Mouse (Mus musculus) urinary bladder, postnatal 4 days (tissue): ENCODE data around the gene Gm43518.

Experiments
- DNase-seq, 2 experiments: peaks; one replicate each; pipeline ENCODE4 v3.0.0; 2021 to 2022; ENCODE audit warnings: low spot score in 2 of 2

Gene Gm43518

DNA sequence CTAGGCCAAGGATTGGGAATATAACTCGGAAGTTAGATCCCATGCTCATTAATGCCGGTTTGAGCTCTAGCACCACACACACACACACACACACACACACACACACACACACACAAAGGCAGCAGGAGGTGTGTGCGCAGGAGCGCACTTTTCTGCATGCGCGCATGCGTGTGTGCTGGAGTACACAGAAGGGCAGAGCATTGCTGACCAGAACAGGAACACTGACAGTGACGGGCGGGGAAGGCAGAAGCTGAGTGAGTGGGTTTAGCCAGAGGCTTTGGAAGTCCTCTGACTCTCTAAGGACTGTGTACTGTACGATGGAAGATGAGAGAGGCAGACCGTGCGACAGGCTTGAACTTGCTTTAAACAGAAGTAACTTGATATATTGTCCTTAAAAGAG lies 6.3 kb downstream of the Gm43518 start:
- DNase-seq = no peak

DNA sequence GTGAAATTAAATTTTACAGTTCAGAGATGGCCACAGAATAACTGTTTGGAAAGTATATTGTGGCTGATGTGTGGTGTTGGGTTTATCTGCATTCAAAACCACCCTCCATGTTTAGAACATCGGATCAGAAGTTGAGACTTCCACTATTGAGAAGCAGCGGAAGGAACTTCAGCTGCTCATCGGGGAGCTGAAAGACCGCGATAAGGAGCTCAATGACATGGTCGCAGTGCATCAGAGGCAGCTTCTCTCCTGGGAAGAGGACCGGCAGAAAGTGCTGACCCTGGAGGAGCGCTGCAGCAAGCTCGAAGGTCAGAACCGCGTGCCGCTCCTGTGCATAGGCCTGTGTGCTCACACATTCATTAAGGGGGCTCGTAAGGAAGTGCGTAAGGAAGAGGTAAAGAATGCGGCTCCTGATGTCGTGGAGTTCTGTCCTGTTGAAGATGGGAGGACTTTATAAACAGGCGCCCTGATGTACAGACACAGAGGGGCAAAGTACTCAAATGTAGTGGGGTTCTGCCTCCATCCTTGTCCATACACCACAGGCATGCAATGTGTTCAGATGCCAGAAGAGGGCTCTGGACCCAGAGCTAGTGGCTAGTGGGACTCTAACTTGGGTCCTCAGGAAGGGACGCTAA lies 6.9 kb downstream of the Gm43518 start:
- no peak for DNase-seq

DNA sequence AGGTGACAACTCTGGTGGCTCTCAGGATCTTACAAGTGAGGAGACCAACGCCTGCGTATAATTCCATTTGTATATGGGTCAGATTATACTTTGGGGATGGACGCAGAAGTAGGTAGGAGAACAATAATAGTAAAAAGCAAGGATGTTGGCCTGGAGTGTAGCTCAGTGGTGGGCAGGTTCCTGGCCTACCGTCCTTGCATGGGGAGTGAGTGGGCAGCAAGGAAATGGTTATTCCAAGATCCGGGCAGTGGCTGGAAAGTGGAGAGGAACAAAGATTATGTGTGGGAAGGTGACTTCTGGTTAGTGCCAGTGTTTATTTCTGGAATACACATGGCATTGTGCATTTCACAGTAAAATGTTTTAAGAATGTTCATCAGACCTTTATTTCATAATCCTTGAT lies 8.7 kb downstream of the Gm43518 start:
- no peak for DNase-seq

DNA sequence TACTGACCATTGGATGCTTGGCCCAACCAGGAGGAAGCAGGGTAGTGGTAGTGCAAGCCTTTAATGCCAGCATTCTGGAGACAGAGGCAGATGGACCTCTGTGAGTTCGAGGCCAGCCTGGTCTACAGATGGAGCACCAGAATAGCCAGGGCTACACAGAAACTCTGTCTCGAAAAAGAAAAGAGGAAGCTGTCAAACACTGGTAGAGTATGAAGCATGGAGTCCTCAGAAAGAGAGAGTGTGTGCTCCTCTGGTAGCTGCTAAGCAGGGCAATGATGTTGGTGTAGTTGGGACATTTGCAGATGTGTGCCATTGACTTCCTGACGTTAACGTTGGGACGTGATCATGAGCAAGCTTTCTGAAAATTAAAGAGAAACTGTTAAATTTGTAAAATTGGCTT lies 11.3 kb downstream of the Gm43518 start:
- DNase-seq = no peak

DNA sequence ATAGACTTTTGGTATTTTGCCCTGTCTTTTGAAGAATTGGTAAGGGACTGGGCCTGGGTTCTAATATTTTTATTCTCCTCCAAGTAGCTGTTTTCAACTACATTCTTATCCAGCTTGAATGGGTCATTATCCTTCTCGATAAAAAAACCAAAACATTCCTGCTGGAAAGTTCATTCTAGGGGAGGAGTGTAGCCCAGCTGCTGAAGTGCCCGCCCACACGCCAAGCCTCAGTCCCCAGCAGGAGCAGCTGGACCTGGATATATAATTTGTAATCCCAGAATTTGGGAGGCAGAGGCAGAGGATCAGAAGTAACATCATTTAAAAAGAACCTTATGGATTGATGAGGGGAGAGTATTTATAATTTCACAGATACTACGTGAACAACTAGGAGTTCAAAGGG lies 19.3 kb downstream of the Gm43518 start:
- DNase-seq = no peak

DNA sequence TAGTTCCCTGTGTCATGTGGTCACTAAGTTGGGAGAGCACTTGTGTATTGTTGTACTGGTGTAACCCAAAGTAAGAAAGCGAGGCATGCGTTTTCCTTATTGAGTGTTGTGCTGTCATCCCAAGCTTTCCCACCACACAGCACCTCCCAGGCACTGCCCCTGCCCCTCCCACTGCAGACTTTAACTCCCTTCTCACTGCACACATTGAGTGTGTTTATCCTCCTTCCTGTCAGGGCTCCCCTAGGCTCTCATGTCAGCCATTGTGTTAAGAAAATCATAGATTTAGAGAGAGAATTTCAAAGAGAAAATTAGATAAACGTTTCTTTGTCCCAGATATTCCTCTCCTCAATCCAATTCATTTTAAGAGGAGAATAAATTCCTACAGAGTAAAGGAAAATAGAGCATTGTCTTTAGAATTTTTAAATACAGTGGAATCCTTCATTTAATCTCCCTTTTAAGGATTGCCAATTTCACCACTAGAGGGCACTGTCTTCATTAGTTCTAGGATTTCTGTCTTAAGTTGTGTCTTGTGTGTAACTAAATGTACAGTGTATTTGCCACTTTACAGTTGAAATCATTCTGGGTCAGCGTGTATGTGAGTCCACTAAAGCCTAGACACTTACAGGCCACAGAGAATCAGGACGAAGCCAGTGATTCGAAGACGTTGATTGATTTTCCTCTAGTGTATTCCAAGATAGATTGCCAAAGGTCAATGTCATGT lies 20.0 kb downstream of the Gm43518 start:
- no peak for DNase-seq

DNA sequence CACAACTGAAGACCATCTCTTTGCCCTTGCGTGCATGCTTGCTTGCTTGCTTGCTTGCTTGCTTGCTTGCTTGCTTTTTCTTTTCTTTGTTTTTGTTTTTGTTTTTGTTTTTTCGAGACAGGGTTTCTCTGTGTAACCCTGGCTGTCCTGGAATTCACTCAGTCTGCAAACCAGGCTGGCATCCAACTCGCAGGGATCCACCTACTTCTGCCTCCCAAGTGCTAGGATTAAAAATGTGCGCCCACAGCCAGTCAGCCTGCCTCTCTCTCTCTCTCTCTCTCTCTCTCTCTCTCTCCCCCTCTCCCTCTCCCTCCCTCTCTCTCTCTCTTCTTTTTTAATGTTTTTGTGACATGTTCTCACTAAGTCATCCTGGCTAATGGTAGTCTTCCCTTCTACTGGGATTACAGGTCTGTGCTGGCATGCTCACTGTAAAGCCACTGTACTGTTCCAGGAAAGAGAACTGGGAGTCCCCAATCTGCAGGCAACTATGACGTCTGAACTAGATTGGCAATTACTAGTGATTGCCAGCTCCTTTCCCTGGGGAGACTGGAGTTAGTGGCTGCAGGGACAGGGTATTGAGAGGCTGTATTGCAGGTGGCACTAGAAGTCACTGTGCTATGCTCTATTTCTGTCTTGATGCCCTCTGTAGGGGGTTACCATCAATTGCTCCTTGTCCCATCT lies 25.3 kb downstream of the Gm43518 start:
- DNase-seq = no peak

DNA sequence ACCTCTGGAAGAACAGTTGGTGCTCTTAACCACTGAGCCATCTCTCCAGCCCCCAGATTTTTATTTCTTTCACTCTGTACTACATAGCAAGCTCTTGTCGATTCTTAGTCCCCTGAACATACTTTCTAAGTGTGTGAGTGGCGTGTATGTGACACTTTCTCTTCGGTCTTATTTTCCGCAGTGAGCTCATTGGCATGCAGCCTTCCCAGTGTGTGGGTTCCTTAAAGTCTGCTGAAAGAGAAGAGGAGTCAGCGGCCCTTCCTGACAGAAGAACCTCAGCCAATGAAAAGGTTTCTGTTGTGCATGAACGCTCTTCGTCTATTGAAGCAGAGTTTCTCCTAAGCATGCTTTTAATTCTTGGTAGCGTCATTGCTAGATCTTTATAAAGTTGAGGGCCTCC lies 30.0 kb downstream of the Gm43518 start:
- no peak for DNase-seq

DNA sequence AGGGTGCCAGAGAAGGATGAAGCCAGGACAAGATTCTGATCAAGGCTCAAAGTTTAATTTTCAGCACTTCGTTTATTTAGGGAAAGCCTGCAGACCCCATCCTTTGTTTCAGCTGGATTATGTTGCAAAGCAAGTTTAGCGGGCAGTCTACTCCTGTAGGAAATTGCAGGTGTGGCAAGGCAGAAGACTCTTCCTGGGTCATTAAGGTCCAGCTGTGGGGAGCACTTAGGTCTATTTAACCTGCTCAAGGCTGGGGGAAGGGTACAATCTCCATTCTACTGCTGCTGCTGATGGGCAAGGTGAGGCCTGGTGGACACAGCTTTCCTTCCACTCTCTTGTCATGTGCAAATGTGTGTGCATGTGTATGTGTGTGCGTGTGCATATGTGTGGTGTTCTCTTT lies 31.8 kb downstream of the Gm43518 start:
- DNase-seq = no peak

DNA sequence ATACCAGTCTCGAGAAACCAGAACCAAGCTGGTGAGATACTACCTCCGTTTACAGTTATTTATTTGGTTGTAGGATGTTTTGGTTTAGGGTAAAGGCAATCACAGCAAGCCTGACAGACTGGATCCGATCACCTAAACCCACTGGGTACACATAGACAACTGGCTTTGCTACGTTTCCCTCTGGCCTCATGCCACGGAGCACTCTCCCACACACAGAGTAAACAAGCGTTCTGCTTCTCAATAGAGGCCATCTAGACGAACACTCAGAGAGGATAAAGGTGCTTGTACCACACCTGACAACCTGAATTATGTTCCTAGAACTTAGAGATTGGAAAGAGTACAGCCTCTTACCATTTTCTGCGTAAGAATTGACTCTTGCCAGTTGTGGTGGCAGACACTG lies 32.9 kb downstream of the Gm43518 start:
- DNase-seq = no peak

DNA sequence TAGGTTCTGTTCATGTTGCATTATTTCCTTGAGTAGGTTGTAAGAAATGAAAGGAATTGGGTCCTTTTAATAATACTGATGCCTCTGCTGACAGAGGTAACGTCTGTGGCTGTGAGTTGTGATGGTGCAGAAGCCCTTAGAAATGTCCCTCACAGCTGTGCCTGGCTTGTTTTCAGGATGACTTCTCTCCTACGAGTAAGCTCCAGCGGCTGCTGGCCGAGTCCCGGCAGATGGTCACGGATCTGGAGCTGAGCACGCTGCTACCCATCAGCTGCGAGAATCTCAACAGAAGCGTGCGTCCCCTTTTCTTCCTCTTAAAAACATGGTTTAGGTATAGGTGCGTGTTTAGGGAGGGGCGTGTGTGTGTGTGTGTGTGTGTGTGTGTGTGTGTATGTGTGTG lies 33.8 kb downstream of the Gm43518 start:
- no peak for DNase-seq

DNA sequence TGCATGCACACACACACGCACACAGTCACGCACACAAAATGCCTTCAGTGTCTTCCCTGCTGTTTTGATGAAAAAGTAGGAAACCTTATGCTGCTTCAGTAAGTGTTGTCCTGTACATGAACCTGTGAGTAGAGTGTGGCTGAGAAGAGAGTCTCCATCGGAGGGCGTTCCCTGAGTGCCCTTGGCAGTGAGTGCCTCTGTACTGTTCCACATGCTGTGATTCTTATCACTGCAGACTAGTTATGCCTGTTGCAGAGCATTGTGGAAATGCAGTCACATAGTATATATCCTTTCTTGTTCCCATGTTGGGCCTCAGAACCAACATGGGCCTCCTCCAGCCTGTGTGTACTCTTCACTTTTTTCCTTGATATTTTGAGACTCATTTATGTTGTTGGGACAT lies 37.0 kb downstream of the Gm43518 start:
- no peak for DNase-seq

DNA sequence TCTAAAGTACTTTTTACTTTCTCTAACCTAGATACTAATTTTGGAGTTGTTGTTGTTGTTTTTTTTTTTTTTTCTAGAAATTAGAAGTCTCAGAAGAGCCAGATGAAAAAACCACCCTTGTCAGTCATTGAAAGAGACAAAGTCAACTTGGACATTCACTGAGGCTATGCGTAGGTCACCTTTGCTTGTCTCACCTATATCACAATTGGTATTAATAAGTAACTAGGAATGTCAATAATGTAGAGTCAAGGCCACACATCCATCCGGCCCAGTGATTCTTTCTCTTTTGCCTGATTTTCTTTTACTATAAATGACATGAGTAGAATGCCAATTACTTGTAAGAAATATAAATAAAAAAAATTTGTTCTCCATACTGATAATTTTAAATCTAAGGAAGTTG lies 39.5 kb downstream of the Gm43518 start:
- DNase-seq = no peak

DNA sequence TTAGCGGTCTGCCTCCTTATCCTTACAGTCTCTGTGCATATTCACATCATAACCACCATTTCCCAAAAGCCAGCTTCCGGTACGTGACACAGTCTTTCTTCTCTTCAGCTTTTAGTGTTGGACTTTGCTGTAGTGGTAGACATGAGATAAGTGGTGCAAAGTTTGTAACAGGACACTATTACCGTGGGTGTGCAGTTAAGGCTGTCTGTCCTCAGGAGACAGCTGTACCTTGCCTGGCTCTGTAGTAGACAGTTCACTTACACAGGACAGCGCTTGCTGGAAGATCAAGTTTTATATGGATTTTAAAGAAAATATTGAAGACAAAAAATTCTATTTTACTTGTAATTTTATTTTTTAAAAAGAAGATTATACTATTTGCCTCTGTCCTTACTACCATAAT lies 41.2 kb downstream of the Gm43518 start:
- DNase-seq = no peak

DNA sequence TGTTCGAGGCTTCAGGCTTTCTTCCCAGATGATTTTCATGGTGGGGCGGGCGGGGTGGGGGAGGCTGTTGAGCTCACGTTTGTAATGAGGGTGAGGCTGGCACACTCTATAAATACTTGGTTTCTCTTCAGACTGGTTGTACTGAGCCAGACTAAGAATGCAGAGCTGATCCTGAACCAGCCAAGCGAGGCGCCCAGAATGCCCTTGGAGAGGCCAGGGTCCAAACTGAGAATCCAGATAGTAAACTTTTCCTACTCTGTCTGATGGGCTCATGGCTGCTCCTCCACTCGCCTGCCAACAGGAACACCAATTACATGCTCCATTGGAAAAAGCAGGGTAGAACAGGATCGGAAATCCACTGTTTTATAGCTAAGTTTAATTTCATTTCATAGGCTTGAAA lies 42.0 kb downstream of the Gm43518 start:
- no peak for DNase-seq

DNA sequence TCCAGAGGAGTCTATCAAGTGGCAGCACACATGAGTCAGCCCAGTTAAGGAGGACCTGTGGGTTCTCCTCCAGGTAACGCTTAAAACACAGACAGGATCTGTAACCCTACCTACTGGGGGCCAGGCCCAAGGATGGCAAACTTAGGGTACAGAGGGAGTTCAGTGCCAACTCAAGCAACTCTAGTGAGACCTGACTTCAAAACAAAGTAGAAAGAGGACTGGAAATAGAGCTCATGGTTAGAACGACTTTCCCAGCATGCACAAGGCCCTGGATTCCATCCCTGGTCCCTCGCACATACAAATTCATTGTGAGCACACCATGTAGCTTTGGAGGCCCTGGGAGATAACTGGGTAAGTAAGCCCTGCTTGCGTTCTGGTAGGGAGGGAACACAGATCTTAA lies 43.4 kb downstream of the Gm43518 start:
- no peak for DNase-seq

DNA sequence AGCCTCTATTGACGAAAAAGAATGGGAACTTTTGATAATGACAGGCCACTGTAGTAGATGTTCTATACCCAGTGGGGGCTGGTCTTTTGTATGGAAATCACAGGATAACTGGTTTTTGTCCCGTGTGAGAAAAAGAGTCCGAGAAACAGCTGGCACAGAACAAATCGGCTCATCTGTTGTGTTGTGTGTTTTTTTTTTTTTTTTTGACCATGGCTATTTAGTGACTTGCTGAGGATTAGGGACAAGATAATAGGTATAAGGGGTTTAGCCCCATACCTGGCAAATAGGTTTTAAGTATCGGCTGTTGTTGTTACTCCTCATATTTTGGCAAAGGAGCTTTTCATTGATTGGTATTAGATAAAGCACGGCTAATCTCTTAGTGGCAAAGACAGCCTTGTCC lies 45.2 kb downstream of the Gm43518 start:
- no peak for DNase-seq

DNA sequence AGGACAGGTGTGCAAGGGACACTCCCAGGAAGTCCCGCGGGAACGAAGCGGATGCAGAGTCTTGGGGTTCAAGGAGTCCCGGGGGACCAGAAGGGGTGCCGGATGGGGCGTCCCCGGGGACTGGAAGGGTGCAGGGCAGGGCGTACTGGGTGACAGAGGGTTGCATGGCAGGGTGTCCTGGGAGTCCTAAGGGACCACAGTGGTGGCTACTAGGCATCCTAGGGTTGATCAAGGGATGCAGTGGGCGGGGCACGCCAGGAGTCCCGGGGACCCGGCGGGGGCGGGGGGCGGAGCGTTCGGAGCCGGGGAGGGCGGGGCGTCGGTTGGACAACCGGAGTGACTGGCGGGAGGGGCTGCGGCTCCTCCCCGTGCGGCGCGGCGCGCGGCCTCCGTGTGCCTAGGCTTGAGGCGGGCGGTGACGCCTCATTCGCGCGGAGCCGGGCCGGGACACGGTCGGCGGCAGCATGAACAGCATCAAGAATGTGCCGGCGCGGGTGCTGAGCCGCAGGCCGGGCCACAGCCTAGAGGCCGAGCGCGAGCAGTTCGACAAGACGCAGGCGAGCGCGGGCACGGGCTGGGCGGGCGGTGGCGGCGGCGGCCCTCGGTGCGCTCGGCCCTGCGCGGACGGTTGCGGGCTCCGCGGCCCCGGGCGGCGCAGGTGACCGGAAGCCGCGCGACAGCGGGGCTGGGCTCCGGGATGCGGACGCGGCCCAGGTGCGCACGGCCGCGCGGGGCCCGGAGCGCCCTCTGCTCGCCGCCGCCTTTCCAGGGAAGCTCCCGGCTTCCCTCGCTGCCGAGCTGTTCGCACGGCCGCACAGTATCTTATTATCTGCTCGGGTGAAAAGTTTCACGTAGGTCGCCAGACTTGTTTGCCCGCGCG lies 46.3 kb downstream of the Gm43518 start, which contains the start of gene Hip1r:
Hip1r (plus strand) TSS at position 330 of the 880 bp plus-strand sequence.
- DNase-seq = peak; percentile 70 to 73

DNA sequence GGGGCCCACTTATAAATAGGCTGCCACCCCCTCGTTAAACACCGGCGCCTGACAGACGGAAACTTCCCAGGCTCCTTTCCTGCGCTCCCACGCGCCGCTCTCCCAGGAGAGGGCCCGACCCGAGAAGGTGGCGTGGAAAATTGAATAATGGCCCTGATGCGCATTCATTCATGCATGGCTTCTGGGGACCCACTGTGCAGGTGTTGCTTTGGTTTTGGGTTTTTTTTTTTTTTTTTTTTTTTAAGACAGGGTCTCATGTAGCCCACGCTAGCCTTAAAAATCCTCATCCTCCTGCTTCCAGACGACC lies 46.9 kb downstream of the Gm43518 start:
- no peak for DNase-seq

DNA sequence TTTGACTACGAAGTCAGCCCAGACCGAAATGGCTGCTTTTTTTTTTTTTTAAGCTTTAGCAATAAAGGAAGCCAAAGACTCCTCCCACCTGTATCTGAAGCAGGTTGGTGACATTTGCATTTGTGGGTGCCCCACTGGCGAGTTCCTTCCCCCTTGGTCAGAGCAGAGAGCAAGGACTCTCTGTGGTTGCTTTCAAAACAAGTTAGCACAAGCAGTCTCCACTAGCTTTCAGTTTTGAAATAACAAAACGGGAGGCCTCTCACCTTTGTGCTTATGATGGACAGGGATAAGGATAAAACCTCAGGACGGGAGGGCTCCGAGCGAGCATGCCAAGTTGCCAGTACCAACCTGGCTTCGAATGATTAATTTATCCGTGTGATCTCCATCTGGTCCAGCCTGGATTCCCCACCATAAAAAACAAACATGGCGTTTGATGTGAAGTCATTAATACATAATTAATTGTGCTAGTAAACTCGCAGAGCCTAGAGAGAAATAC lies 47.4 kb downstream of the Gm43518 start:
- DNase-seq = no peak

DNA sequence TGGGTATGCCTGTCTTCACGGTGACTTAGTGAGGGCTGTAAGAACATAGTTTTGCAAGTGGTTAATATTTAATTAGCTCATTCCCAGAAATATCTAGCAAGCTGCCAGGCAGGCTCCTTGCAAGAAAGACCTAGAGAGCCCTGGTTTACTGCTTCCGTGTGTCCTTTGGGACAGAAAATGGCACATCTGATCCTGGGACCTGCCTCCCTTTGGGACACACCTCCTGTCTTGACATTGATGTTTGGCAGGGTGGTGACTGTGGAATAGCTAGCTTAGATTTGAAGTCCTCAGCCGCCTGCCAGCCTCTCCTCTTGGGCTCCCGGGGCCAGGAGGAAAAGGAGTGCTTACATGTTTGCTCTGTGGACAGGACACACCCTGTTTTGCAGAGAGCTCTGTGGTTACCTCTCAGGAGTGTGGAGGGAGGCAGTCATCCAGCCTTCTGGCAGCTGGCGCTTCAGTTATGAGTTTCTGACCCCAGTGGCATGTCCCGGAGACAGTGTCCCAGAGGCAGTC lies 48.5 kb downstream of the Gm43518 start:
- DNase-seq = no peak

DNA sequence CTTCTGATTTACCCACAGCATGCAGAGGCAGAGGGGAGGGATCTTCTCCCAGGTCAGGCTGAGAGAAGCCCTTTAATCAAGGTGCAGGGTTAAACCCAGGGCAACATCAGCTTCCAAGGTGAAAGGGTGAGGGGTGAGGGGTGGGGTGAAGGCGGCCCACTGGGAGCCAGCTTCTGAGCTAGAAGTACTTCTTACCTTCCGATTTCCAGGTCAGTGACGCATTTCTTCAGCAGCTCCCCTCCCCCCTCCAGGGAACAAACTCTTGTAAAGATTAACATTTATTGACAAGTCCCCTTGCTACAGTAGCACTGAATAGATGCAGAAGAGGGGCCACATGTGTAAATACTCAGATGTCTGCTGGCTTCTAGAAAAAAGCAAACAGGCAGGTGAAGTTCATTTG lies 50.0 kb downstream of the Gm43518 start:
- DNase-seq = no peak
